Mouse (Mus musculus) layer of hippocampus, adult 18-20 months (tissue): ENCODE results near the gene Pllp. TPM values are rescaled to one million over a fixed set of nuclear protein-coding genes. Genes with fewer than 3 reads are reported as not detected.
A peak's percentile ranks its signal among the peaks of the same experiment; 100 is the strongest.

ENCODE experiments used
- DNase-seq, 2 experiments: peaks; one replicate each; pipeline ENCODE4 v3.0.0; 2022; ENCODE audit warnings: low spot score in 2 of 2
- total RNA-seq, 2 experiments: library from RNA; stranded (reverse); gene quantifications; 2 replicates each; pipeline ENCODE4 v1.2.3; 2021

Gene Pllp
- total RNA-seq, 2 experiments from 2014 or later, result 37.0 to 42.6 TPM

DNA sequence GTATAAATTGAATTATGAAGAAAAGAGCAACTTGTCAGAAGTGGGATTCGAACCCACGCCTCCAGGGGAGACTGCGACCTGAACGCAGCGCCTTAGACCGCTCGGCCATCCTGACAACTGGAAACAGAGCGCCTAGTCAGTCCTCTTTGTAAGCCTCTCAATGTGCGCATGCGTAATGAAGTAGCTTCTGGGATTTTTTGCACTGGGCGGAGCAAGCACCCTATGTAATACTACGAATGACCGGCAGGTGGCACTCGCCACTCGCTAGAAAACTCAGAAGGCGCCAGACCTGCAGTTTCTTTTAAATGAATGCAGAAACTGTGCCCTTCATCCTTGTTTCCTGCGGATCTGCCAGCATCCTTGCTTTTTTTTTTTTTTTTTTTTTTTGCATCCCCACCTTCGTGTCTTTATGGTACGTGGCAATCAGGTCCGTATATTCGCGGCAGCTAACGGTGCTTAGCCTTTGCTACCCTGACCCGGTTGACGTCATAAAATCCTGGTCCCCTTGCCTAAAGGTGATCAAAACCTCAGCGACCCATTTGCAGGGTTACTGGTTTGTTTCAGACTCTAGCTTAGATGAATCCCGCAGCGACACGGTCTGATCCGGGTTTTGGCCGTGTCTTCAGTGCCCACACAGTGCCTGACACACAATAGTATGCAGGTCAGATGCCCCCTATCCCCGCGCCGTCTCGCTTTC, 8.0 kb upstream of the Pllp start:
- DNase-seq, result peak; percentile 99 to 100

DNA sequence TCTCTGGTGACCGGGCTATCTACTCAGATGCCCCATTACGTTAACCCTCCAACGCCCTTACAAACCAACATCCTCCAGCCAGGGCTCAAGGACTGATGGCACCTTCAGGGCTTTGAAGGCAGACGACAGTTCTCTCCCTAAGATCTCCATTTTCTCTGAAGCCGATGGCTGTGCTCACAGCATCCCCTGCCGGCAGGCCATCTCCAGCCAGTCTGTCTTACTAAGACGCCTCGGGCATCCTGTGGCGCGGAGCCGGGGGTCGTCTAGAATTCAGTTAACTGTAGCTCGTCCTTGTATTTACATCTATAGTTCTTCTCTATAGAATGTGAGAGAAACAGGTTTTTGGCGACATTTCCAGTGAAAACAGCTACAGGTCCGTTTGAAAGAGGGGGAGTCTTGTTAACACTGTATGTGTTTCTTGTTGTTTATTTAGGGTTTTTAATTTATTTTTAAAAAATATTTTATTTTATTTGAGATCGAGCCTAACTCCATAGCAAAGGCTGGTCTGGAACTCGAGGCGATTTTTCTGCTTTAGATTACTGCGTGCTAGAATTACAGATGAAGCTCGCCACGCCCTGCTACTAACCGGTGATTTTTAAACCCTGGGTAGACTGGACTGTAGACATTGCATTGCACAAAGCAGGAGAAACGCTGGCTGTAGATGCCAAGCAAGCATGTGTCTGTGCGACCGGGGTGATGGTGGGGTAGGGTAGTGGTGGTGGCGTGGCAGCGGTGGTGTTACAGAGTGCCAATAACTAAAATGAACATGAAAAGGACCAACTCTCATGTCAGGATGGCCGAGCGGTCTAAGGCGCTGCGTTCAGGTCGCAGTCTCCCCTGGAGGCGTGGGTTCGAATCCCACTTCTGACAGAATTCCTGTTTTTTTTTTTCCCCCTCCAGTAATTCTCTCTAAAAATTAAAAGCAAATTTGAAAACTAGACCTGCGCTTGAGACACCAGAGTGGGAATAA, 7.1 kb upstream of the Pllp start:
- peak; percentile 77 to 91 for DNase-seq

DNA sequence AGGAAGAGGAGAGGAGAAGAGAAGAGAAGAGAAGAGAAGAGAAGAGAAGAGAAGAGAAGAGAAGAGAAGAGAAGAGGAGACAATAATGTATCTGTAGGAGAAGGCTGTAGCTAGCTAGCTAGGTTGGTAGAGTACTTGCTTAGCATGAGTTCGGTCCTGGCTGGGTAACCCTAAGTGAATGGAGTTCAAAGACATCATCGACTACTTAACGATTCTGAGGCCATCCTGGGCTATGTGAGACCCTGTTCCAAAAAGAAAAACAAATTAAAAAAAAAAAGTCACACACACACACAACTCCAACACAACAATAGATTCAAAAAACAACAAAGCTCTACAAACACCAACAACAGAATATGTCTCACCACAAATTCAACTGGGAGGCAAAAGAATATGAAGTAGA, 6.1 kb upstream of the Pllp start:
- DNase-seq, result no peak

DNA sequence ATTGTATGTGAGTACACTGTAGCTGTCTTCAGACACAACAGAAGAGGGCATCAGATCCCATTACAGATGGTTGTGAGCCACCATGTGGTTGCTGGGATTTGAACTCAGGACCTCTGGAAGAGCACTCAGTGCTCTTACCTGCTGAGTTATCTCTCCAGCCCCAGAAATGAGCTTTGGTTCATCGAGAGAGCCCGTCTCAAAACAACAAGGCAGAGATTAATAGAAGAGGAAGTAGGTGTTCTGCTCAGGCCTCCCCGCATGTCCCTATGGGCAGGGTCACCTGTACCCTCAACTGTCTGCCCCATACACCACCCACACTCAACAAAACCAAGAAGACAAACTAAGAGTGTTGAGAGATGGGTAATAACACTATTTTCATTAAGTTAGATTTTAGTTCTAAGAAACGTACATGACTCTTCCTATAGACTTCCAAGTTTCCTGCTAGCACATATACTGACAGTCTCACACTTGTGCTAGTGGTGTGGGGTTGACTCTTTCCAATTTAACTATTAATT, 4.4 kb upstream of the Pllp start:
- no peak for DNase-seq

DNA sequence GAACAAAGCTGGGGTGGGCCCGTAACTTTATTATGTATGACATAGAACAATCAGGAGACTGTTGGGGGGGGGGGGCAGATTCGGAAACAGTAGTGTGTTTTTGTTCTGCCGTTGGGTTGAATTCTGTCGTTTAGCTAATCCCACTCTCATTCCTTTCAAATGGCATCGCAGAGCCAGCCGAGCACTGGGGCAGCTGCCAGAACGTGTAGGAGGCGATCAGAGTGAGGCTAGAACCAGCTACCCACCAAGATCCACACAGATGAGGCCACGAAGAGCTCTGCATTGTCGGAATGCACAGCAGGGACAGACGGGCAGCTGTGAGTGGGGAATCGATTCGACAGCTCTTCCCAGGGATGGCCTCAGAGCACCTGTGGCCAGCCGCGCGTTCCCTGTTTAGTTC, 3.3 kb upstream of the Pllp start:
- peak; percentile 43 to 74 for DNase-seq

DNA sequence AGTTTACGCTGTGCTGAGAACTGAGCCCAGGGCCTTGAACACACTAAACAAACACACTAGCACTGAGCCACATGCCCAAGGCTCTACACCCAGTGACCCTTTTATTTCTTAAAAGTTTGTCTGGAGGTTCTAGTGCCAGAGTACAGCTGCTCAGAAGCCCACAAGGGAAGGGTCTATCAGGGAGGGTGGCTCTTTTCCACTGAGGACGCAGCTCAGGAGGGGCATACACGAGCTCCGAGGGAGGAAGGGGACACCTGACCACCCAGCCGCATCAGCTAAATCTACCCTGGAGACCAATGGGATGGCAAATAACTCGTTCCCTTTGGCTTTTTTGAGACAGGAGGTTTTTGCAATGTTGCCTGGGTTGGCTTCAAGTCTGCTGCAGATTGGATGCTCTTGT, 1.9 kb upstream of the Pllp start:
- no peak for DNase-seq

DNA sequence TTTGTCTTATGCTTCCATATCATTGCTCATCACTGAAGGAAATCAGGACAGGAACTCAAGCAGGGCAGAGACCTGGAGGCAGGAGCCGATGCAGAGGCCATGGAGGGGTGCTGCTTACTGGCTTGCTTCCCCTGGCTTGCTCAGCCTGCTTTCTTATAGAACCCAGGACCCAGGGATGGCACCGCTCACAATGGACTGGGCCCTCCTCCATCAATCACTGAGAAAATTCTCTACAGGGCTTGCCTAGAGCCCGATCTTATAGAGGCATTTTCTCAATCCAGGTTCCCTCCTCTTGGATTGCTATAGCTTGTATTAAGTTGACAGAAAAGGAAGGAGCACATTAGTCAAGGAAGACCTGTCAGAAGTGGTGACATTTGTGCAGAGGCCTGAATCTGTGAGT, 488 bp upstream of the Pllp start:
- no peak for DNase-seq

DNA sequence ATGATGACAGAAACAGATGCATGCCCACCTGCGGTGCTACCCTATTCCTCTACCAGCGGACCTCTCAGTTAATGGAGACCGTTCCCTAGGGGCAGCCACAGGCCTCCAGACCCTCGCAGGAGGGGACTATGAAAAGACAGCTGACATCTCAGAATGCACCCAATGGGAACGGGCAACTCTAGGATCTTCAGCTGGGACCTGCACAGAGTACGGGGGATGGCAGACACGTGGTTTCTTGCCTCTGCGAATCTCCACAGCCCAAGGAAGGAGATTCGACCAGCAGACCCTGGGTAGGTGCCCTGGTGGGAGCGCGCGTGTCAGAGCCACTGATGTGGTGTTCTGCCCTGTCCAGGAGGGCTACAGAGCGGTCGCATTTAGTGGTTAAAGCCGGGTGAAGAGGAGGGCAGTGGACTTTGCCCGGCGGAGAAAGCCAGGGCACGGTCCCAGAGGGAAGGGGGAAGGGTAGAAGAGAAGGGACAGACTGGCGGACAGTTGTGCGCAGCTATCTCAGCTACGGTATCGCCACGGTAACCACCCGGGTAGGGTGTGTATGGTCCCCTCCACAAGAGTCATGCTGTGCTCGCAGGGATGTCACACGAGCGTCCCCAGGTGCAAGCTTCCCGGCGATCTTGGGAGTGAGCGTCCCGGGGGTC, 611 bp downstream of the Pllp start:
- no peak for DNase-seq

DNA sequence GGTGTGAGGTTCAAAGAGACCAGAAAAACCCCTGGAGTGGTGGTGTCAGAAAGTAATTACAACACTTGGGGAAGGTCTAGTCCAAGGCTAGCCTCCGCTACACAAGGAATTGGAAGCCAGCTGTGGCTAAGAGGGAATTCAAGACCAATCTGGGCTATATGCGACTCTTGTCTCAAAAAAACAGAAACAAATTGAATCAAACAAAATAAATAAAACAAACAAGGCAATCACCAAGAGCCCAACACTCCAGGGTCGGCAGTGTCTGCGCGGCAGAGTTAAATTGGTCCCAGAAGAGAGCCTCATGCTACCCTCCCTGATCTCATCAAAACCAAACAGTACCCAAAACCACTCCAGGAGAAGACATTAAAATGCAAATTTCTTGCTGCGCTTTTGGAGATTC, 1.4 kb downstream of the Pllp start:
- no peak for DNase-seq

DNA sequence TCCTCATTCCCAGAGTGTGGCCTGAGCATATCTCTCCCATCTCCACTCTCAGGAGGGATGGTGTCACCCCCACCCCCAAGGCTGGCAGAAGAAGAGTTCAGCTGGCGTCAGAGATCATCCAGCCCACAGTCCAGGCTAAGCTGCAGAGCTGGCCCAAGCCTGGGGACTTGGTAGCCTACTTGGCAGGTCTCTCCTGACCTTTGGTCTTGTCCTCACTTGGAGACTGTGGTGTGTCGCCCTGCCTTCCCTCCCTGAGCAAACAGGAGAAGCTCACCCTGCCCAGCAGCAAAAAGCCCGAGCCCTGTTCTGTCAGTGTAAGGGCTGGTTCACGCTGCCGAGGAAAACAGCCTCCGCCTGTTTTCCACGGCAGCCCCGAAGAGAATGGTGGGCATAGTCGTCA, 10.1 kb downstream of the Pllp start:
- no peak for DNase-seq

DNA sequence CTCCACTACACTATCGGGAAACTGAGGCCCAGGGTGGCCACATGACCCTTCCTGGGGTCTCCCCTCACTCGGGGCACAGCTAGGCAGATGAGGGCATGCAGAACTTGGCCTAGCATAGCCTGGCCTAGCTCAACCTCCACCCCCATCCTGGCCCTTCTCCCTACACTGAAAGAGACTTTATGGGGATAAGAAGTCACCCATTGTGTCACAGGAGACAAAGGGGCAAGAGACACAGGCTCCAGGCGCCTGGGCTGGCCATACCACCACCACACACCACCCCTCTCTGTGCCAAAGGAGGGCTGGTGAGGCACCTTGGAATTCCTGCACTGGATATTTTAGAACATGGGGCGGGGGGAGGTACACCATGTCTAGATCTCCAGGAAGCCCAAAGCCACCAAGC, 11.8 kb downstream of the Pllp start:
- DNase-seq, result no peak

DNA sequence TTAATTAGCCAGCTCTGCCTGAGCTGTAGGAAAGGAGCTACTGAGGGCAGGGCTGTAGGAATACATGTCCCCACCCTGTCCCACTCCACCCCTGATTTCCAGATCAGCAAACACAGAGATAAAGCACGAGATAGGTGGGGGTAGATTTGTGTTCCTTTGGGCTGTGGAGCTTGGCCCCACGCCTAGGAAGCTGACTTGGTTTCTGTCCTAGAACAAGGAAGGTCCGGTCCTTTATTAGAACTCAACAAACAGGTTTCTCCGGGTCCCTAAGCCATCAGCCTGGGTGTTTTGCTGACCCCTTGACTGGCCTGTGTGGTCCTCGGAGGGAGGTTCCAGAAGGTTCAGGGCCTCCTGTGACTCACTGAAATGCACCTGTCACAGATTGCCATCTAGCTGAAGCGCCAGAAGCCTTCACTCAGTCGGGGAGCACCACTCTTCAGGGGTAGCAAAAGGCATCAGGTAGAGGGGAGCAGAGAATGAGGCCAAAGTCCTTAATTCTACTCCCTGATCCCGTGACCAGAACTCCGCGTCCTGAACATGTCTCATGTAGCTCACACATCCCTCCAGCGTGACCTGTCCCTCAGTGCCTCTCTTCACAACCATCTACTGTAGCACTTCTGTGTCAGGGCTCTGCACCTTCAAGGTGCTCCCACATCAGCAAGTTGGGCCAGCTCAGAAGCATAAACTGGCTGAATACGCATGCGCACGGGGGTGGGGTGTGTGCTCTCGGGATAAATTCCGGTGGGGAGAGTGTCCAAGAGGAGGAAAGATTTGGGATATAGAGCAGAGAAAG, 13.2 kb downstream of the Pllp start:
- no peak for DNase-seq

DNA sequence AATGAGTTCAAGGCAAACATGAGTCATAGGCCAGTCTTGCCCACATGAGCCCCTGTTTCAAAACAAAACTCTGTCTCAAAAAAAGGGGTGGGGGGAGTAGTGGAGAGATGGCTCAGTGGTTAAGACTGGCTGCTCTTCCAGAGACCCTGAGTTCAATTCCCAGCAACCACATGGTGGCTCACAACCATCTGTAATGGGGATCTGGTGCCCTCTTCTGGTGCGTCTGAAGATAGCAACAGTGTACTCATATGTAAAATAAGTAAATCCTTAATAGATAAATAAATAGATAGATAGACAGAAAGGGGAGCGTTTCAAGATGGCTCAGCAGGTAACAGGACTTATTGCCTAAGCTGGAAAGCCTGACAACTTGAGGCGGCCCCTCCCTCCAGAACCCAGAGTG, 15.7 kb downstream of the Pllp start:
- DNase-seq, result no peak

DNA sequence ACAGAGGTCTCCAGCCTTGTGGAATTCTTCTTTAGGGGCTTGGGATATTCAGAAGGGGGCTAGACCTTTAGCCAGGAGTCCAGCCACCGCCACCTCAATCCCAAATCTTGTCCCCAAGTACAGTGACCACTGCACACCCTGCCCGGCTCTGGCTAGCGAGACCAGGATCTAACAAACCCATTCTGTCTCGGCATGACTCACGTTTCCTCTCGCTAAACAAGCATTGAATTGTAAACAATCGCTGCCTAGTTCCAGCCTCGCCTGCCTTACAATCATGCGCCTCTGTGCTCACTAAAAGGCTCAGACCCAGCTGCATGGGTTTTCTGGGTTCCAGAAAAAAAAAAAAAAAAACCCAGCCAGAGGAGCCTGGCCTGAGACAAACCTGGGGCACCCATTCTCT, 17.5 kb downstream of the Pllp start:
- DNase-seq, result peak; percentile 39 to 69

DNA sequence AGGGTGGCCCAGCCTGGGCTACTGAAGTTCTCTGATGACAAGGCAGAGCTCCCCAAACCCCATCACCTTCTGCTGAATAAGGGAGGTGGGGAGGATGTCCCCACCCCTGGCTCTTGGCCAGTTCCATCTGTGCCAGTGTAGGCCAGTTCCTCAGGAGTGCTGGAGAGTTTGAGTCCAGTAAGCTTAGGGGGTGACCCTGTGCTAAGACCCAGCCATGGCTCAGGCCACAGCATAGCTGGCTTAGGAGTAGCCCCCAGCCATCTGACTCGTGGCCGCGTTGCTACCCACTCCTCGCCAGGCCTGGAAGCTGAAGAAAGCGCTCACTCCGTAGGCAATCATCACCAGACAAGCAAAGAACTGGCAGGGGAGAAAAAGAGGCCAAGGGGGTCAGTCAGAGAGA, 20.2 kb downstream of the Pllp start:
- DNase-seq, result no peak

DNA sequence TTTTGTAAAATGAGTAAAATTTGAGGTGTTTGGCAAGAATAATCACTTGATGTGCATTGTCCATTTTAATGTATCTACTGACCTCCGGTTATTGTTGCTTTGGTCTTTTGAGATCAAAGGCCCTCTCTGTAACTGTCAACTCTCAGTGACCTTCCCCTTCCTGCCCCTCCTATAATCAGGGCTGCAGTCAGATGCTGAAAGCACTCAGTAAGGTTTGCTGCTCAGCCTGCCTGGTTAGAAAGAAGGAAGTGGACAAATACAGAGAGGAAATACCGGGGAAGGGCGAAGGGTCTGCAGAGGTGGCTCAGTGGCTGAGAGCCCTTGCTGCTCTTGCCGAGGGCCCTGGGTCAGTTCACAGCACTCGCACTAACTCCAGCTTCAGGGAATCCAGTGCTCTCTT, 21.7 kb downstream of the Pllp start:
- no peak for DNase-seq

DNA sequence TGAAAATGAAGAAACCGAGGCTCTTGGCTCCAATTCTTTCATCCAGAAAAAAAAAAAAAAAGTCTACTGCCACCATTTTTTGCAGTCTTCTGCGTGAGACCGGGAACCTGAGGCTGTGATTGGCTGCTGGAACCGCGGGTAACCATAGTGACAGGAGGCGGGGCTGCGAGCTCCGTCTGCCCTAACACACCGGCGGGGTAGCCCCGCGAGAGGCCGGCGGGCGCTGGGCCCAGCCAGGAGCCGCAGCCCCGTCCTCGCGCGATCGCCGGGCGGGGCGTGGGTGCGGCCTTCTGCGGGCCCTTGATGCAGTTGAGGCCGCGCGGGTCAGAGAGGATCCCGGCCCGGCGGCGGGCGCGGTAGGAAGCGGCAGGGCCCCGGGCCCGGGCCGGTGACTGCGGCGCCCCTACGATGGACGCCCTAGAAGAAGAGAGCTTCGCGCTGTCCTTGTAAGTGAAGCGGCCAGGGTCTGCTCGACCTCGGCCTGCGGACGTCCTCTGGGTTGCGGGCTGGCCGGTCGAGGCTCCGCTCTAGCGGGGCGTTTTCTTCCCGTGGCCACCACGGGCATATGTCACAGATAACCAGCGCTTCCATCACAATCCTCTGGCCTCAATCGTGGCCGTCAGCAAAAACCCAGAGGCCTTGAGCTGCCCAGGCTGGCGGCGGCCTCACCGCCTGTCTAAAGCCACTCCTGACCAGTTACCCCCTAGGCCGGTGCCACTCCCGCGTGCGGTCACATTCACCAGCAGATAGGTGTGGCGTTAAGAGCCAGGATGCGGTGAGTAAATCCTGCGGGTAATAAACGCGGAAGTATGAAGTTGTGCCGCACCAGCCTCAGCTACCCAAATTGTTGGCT, 29.4 kb downstream of the Pllp start, which contains the start of gene Arl2bp:
Gene Arl2bp (plus strand): TSS at position 145 of the 853 bp plus-strand sequence.
- peak; percentile 90 to 96 for DNase-seq

DNA sequence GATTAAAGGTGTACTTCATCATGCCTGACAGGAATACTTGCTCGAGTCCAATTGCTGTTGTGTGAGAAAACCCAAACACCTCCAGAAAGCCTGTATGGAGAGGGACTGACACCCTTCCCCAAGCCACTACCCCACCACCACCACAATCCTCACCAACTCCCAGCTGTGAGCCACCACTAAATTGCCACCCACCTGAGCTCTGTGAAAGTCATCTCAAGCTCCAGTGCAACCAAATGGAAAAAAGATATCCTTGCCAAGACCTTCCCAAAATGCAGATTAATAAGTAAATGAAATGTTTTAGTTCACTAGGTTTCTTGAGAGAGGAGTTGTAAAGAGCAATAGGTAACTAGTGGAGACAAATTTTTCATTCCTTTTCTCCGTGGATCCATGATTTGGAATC, 31.4 kb downstream of the Pllp start:
- no peak for DNase-seq

DNA sequence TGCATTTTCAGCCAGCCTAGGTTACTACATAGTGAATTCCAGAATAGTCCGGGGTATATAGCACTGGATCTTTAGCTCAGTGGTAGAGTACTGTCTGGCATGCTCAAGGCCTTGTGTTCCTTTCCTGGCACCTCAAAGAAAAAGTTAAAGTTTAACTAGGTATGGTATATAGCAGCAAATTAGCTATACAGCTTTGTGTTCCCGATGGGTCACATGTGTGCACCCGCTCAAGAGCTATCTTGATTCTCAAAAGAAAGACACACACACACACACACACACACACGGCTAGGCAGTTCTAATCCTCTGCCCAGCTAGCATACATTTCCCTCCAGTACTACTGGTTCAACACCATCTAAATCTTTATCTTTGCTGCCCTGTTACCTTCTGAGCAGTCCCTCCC, 35.7 kb downstream of the Pllp start:
- no peak for DNase-seq

DNA sequence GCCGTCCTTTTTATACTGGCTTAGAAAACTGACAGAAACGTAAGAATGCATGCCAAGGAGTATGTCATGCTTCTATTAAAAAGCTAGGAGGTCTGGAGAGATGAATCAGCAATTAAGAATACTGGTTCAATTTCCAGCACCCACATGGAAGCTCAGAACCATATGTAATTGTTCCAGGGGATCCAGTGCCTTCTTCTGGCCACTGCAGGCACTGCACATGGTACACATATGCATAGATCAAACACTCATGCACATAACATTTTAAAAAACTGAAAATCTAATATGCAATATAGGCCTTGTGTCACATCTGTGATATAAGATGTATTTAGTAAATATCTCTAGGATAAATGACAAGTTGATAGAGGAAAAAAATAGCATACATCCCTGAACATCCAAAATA, 38.0 kb downstream of the Pllp start:
- DNase-seq, result no peak
